Mouse (Mus musculus) ES-E14 (cell line): ENCODE measurements around the gene Fgd6. TPM values are rescaled to one million over a fixed set of nuclear protein-coding genes. Genes with fewer than 3 reads are reported as not detected.

ENCODE experiments used
- DNase-seq: peaks from one replicate; pipeline ENCODE4 v3.0.0-alpha.2; 2013; ENCODE audit warnings: low read depth, low spot score
- H3K27ac ChIP-seq: 2 replicates; pipeline ENCODE4 v1.5.1; 2012; ENCODE audit warnings: low read depth, mild to moderate bottlenecking, low read length, moderate library complexity, mixed read lengths; ENCODE audit not compliant: poor library complexity, insufficient read depth, severe bottlenecking
- H3K36me3 ChIP-seq: 2 replicates; pipeline ENCODE4 v1.6.1; 2012; ENCODE audit warnings: mild to moderate bottlenecking, low read length, moderate library complexity, mixed read lengths; ENCODE audit not compliant: control insufficient read depth, poor library complexity, insufficient read depth, severe bottlenecking
- H3K4me1 ChIP-seq, 2 experiments: fragments of 150-350 bp in 1 of 2; sonication (generic) in 1 of 2; 2 replicates each; pipeline ENCODE4 v1.6.1; 2012; ENCODE audit warnings: low read length in 2 of 2, mild to moderate bottlenecking in 1 of 2, mixed read lengths in 1 of 2; ENCODE audit not compliant: control insufficient read depth in 2 of 2, insufficient read depth in 2 of 2, poor library complexity in 1 of 2
- H3K4me3 ChIP-seq, 2 experiments: fragments of 150-350 bp in 1 of 2; sonication (generic) in 1 of 2; 2 replicates each; pipeline ENCODE4 v1.5.1; 2012; ENCODE audit warnings: low read length in 2 of 2, low read depth in 1 of 2, mild to moderate bottlenecking in 1 of 2, mixed read lengths in 1 of 2; ENCODE audit not compliant: insufficient read depth in 1 of 2, poor library complexity in 1 of 2, severe bottlenecking in 1 of 2
- H3K9ac ChIP-seq: 2 replicates; pipeline ENCODE4 v1.6.1; 2012; ENCODE audit warnings: low read depth, mild to moderate bottlenecking, low read length, mixed read lengths; ENCODE audit not compliant: poor library complexity, insufficient read depth, severe bottlenecking
- H3K9me3 ChIP-seq: fragments of 150-350 bp; sonication (generic); 2 replicates; pipeline ENCODE4 v1.6.1; 2012; ENCODE audit warnings: low read depth, mild to moderate bottlenecking, low read length; ENCODE audit not compliant: control insufficient read depth, insufficient read depth
- CHD2 ChIP-seq: IDR thresholded peaks from 2 replicates; pipeline ENCODE4 v1.6.1; 2014; ENCODE audit warnings: mild to moderate bottlenecking, low read depth, low read length, inconsistent platforms
- HCFC1 ChIP-seq: IDR thresholded peaks from 2 replicates; pipeline ENCODE4 v1.6.1; 2012; ENCODE audit warnings: low read length, inconsistent platforms, borderline replicate concordance; ENCODE audit not compliant: insufficient read depth
- MAFK ChIP-seq: IDR thresholded peaks from 2 replicates; pipeline ENCODE4 v1.6.1; 2014; ENCODE audit warnings: mild to moderate bottlenecking, low read depth, low read length, inconsistent platforms; ENCODE audit not compliant: insufficient read depth
- ZC3H11A ChIP-seq: IDR thresholded peaks from 2 replicates; pipeline ENCODE4 v1.6.1; 2012; ENCODE audit warnings: low read depth, mild to moderate bottlenecking, inconsistent platforms, low read length, borderline replicate concordance
- ZNF384 ChIP-seq: IDR thresholded peaks from 2 replicates; pipeline ENCODE4 v1.6.1; 2012; ENCODE audit warnings: low read depth, low read length, inconsistent platforms
- in situ Hi-C, 2 experiments: fragments of 600-800 bp; cut with MboI; formaldehyde crosslinking; loops; one replicate each; pipeline ENCODE4 v1.15.1; 2025; ENCODE audit warnings: low sequenced_read_pairs in 2 of 2, inconsistent platforms in 1 of 2; ENCODE audit not compliant: unreplicated experiment in 2 of 2
- total RNA-seq: library from RNA; depleted of rRNA; stranded (reverse); fragments of 300-350 nt; gene quantifications from 2 replicates; pipeline ENCODE4 v1.2.3, GENCODE M21; 2012

Fgd6 gene
- total RNA-seq, 1 experiment, result 4.4 TPM

DNA sequence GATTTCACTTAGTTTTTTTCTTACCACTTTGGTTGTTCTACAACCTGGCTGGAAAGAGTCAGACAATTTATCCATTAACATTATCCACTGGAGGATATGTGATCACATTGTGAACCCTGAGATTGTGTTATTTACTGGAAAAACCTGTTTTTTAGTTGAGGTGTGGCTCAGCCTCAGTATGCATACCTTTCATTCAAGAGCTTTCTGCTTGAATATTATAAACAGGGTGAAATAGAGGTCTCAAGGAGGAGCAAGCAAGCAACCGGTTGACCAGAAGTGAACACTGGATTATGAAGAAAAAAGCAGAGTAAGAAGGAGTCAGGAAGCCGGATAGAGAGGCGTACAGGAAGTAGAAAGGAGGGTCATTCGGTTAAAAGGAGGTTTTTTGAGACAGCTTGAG lies 115.7 kb downstream of the Fgd6 start:
- TF ChIP-seq ZNF384, result no peak
- no peak for TF ChIP-seq MAFK
- no peak for TF ChIP-seq ZC3H11A
- TF ChIP-seq CHD2, result no peak
- no peak for TF ChIP-seq HCFC1
- Histone ChIP-seq H3K36me3 (no peaks in the 10 kb centered on the region), H3K9me3 (no peaks in the 10 kb centered on the region), H3K9ac (0 out of 2 replicates have a peak overlapping the region, but pooled peaks have one; percentile 14), H3K27ac (peak overlapping the region; percentile 8; the same call in 1 of the 2 replicates), H3K4me1 (peaks cover 0 to 2% of the 10 kb centered on the region in 2 experiments; a peak in 2 of 4 replicates), H3K4me3 (no peak overlapping the region)
- in situ Hi-C loops, result no loop called here
- no peak for DNase-seq

DNA sequence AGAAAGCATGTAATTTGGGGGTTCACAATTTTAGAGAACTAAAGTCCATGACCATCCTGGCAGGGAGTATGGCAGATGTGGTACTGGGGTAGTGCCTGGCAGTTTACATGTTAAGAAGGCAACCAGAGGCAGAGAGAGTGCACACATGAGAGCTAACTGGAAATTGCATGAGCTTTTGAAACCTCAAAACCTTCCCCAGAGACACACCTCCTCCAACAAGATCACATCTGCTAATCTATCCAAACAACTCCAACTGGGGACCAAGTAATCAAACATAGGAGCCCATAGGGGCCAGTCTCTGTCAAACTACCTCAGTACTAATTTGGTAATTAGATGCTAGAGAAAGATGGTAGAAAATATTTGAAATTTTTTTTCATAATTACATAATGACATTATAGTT lies 118.0 kb downstream of the Fgd6 start:
- Histone ChIP-seq H3K4me1 (peaks cover 2% of the 10 kb centered on the region in 2 experiments; a peak in 2 of 4 replicates), H3K9ac (no peak overlapping the region), H3K27ac (no peak overlapping the region), H3K9me3 (no peaks in the 10 kb centered on the region), H3K36me3 (no peaks in the 10 kb centered on the region), H3K4me3 (no peak overlapping the region)
- no peak for DNase-seq
- TF ChIP-seq ZC3H11A, result no peak
- no peak for TF ChIP-seq CHD2
- TF ChIP-seq MAFK, result no peak
- no peak for TF ChIP-seq HCFC1
- TF ChIP-seq ZNF384, result no peak
- in situ Hi-C loops, result no loop called here

DNA sequence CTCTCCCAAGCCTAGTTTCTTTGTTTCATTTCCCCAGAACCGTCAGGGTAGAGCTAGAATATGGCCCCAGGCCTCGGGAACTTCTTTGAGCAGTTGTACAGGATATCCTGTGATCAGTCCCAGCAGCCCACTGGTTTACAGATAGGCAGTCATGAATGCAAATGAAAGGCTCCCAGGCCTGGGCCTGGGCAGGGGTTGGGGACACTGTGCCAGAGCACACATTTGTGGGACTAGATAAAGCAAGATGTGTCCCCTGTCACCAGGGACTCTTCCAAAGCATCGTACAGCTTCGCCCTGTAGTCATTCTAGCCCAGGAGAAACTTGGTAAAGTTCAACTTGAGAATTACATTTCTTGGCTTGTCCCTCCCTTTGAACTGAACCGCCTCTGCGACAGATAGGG lies 123.2 kb downstream of the Fgd6 start:
- Histone ChIP-seq H3K9me3 (no peaks in the 10 kb centered on the region), H3K27ac (no peak overlapping the region), H3K4me3 (no peak overlapping the region), H3K9ac (no peak overlapping the region), H3K36me3 (peaks cover 3% of the 10 kb centered on the region; the same call in 1 of the 2 replicates), H3K4me1 (0 out of 4 replicates have a peak, but pooled peaks cover 0 to 4% of the 10 kb centered on the region in 2 experiments)
- in situ Hi-C loops, result no loop called here
- TF ChIP-seq HCFC1 (no peak), ZNF384 (no peak), ZC3H11A (no peak), CHD2 (no peak), MAFK (no peak)
- DNase-seq, result no peak

DNA sequence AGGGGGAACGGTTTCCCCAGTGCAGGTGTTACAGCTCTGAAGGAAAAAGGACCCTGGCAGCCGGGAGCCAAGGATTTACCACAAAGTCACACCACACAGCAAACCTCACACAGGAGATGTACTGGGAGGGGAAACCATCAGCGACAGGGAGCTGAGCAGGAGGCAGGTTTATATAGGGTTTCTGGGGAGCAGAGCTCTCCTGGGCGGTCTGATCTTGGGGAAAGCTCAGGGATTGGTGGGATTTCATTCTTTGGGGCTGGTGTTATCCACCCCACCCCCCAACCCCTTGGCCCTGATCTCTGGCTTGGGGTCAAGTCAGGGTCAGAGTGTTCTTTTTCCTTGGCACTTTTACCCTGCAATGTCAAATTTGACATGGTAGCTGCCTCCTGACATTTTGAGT lies 123.6 kb downstream of the Fgd6 start:
- in situ Hi-C loops, result no loop called here
- peaks cover 3% of the 10 kb centered on the region; the same call in 1 of the 2 replicates for H3K36me3 ChIP-seq

More for the DNA sequence above, 123.6 kb downstream of the Fgd6 start:
- Histone ChIP-seq H3K4me3 (no peak overlapping the region), H3K27ac (no peak overlapping the region), H3K4me1 (0 out of 4 replicates have a peak, but pooled peaks cover 0 to 4% of the 10 kb centered on the region in 2 experiments), H3K9ac (no peak overlapping the region), H3K9me3 (no peaks in the 10 kb centered on the region)
- no peak for TF ChIP-seq ZNF384
- TF ChIP-seq MAFK, result no peak
- no peak for TF ChIP-seq CHD2
- TF ChIP-seq ZC3H11A, result no peak
- no peak for TF ChIP-seq HCFC1
- DNase-seq, result no peak
